Mouse (Mus musculus): ENCODE data around the gene Hacd3.

DNA sequence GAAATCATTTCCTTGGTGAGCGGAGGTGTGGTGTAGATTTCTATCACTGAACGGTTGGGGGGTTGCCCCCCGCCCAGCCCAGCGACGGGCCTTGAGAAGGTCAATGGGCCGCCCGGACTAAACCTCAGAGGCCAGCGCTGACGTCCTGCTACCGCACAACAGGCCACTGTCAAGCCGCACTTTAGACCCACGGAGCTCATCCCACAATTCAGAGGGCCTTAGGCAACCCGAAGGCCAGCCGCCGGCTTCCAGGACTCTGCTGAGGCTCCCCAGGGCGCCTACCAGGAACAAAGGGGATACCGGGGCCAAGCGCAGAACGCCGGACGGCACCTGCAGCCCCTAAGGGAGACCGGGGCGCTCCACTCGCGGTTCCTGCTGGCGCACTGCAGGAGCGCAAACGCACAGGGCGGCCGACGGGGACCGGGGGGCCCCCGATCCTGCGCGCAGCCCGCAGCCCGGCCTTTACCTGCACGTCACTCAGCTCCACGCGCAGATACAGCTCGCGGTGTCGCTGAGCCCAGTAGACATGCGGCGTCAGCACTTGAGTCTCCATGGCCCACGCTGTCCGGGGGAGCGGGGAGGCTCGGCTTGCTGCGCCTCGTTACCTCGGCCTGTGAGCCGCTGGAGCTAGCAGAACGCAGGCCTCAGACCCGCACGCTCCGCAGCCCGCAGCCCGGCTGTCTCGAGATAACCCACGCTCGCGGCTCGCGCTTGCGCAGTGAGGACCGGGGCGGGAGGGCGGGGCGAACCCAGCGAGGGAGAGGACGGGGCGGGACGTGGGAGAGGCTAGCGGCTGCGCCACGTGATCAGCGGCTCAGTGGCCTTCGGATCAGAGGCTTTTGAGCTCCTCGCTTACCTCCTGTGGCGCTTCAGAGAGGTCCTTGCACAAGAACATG, at the start of gene Hacd3:
- TF ChIP-seq CTCF (IDR thresholded peaks at IDR 0.05; ENCODE audit: borderline replicate concordance, extremely low read depth, insufficient read depth, insufficient read length) (no peak), POLR2A (IDR thresholded peaks at IDR 0.05; ENCODE audit: borderline replicate concordance, extremely low read depth, insufficient read depth, insufficient read length, poor library complexity, severe bottlenecking) (peak; percentile 96)

Measured in brain, embryonic 14.5 days (tissue).